19 mouse cellular contexts compared by ENCODE assay signal in genomic region chr7:126175999-126176398, GRCm38 (mm10). TPM values are rescaled to one million over a fixed set of nuclear protein-coding genes. Genes with fewer than 3 reads are reported as not detected.
DNase-seq lines count a peak whose midpoint lies in the region; ATAC-seq and TF ChIP-seq lines count a peak whose summit lies in the region.
"Had no signal": no experiment of that assay in that cellular context is flagged by ENCODE, and none has a peak within 500 bp of the region (broad histone marks: within the 10 kb centered on the region; RNA-seq: fewer than 3 reads in every experiment).

No protein-coding gene starts in this region.

- TF ChIP-seq CTCF in left cerebral cortex, adult 2 months (IDR thresholded peaks at IDR 0.05), result peak; percentile 37

- no peak overlapping the region for H3K4me3 ChIP-seq in left cerebral cortex, adult 2 months
- H3K4me3 ChIP-seq: heart, embryonic 13.5 days; hindbrain, embryonic 13.5 days; limb, embryonic 12.5 days; midbrain, embryonic 15.5 days; neural tube, embryonic 12.5 days had no signal

- peak; percentile 51 for DNase-seq in CD4-positive, CD25-positive, alpha-beta regulatory T cell, adult 2 months (ENCODE audit: low read depth, low spot score)
- no peak for DNase-seq in left cerebral cortex, adult 2 months (ENCODE audit: extremely low spot score in 1 of 2, low spot score in 2 of 2)
- no peak for DNase-seq in left cerebral cortex, postnatal 14 days (ENCODE audit: low spot score in 2 of 2)
- peak; percentile 10 for DNase-seq in ES-CJ7 (ENCODE audit: low read depth, low spot score)
- peak; percentile 49 for DNase-seq in induced T-regulatory cell, adult 2 months (ENCODE audit: low read depth)
- DNase-seq in frontal cortex, postnatal 36 days (ENCODE audit: low spot score in 2 of 2), result no peak
- no peak for DNase-seq in thymus, postnatal 0 days (ENCODE audit: low spot score)
- DNase-seq: cerebellum, postnatal 14 days; kidney, adult 8-10 months; kidney, postnatal 4 days; lung, adult 18-20 months; right cerebral cortex, postnatal 25 days had no signal

- no peak overlapping the region for H3K27ac ChIP-seq in left cerebral cortex, adult 2 months
- H3K27ac ChIP-seq: heart, embryonic 13.5 days; hindbrain, embryonic 13.5 days; limb, embryonic 12.5 days; macrophage; midbrain, embryonic 15.5 days; neural tube, embryonic 12.5 days had no signal

- intact Hi-C loops in left cerebral cortex, adult 2 months (cut with DNase I), result no loop called here
- intact Hi-C loops in left cerebral cortex, postnatal 14 days (cut with DNase I), result no loop called here

- no peak for ATAC-seq in CD4-positive, CD25-positive, alpha-beta regulatory T cell, adult 4 months
- ATAC-seq: midbrain, embryonic 15.5 days had no signal

RNA-seq across cellular contexts. Expression of gene Xpo6, which starts 24.3 kb away (rescaled TPM):
- polyA plus RNA-seq in CD4-positive, CD25-positive, alpha-beta regulatory T cell, adult 4 months (2017; shearing (Covaris generic)), result 100 to 1,000 TPM; 117 to 126 TPM
- 100 to 1,000 TPM in 1 of 2 experiments, 10 to 100 TPM in 1; 92.7 to 102 TPM for total RNA-seq in left cerebral cortex, adult 2 months (2021)
- 100 to 1,000 TPM in 1 of 2 experiments, 10 to 100 TPM in 1; 97.8 to 106 TPM for total RNA-seq in left cerebral cortex, postnatal 14 days (2021)
- 46.8 and 56.5 TPM in 2 replicates for polyA plus RNA-seq in thymus, postnatal 0 days (2015; fragmentation: Nextera tagmentation; extraction: Ambion mirVana)

Comparison
In these comparisons a context has a peak if more than half of its experiments do, and no peak if none do; other contexts are left out.
1. DNase-seq: peak in CD4-positive, CD25-positive, alpha-beta regulatory T cell, adult 2 months (single experiment), ES-CJ7 (single experiment) and induced T-regulatory cell, adult 2 months (single experiment); none in left cerebral cortex, adult 2 months (0 of 2), left cerebral cortex, postnatal 14 days (0 of 2), frontal cortex, postnatal 36 days (0 of 2) and thymus, postnatal 0 days (single experiment).